Mouse (Mus musculus): Measurements from ENCODE around the gene Crabp2.

DNA sequence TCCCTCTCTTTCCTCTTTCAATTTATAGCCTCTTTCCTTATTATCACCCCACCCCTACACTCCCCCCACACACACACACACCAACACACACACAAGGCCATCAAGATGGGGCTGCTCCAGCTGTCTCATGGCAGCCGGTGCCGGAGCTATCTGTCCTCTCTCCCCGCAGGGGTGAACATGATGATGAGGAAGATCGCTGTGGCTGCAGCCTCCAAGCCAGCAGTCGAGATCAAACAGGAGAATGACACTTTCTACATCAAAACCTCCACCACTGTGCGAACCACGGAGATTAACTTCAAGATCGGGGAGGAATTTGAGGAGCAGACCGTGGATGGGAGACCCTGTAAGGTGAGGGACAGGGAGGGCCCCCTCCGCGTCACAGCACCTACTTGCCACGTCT lies 3.5 kb downstream of the Crabp2 start:
- TF ChIP-seq CTCF (IDR thresholded peaks at IDR 0.05; ENCODE audit: low read depth, low read length): no peak
- no peak for TF ChIP-seq POLR2A (IDR thresholded peaks at IDR 0.05; ENCODE audit: borderline replicate concordance, low read depth, low read length)

Data from bone marrow macrophage, adult 2 months (primary cell).